Mouse (Mus musculus): ENCODE results near the gene Wfdc12.

GRCm38 (mm10) chr2:164180770-164181169 is 9.6 kb downstream of the Wfdc12 start:
- TF ChIP-seq ZC3H11A (IDR thresholded peaks at IDR 0.05; ENCODE audit: borderline replicate concordance, low read depth, low read length) (no peak), ZNF384 (IDR thresholded peaks at IDR 0.05; ENCODE audit: low read depth, low read length) (no peak), HCFC1 (IDR thresholded peaks at IDR 0.05; ENCODE audit: borderline replicate concordance, insufficient read depth, low read length) (no peak), CHD2 (IDR thresholded peaks at IDR 0.05; ENCODE audit: low read depth, low read length) (no peak)
